Mouse (Mus musculus): ENCODE results near the gene Adipor2. TPM values are rescaled to one million over a fixed set of nuclear protein-coding genes. Genes with fewer than 3 reads are reported as not detected.
A peak's percentile ranks its signal among the peaks of the same experiment; 100 is the strongest.

The Adipor2 gene
- polyA plus RNA-seq, 1 experiment from 2014 or later, result 45.0 TPM

DNA sequence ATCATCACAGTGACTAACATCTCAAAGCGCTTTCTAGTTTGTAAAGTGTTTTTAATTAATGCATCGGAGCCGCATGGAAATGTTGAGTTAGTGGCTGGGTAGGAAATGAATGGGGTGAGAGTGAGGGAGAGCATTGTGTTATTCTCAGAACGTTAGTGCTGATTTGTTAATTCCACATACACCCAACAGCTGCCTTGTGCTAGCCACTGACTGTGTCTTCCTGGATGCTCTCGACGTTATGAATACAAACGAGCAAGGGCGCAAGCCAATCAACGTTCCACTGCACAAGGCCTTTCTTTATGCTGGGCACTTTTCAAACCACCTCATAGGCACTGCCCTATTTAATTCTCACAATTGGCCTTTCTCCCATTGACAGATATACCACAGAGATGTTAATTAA, 98.8 kb downstream of the Adipor2 start:
- Histone ChIP-seq H3K4me3 (replicated peaks) (no peak overlapping the region), H3K4me2 (no peak overlapping the region), H3K27me3 (peaks cover 6% of the 10 kb centered on the region; the same call in 1 of the 2 replicates), H3K9ac (no peak overlapping the region), H3K36me3 (no peaks in the 10 kb centered on the region), H3K9me3 (replicated peaks) (no peaks in the 10 kb centered on the region), H3K4me1 (0 out of 2 replicates have a peak, but pooled peaks cover 2% of the 10 kb centered on the region), H3K27ac (no peak overlapping the region)
- no peak for ATAC-seq (replicated peaks; ENCODE audit: low FRiP score)
- WGBS, result 83% methylated on average over 9 of the region's 9 CpGs

DNA sequence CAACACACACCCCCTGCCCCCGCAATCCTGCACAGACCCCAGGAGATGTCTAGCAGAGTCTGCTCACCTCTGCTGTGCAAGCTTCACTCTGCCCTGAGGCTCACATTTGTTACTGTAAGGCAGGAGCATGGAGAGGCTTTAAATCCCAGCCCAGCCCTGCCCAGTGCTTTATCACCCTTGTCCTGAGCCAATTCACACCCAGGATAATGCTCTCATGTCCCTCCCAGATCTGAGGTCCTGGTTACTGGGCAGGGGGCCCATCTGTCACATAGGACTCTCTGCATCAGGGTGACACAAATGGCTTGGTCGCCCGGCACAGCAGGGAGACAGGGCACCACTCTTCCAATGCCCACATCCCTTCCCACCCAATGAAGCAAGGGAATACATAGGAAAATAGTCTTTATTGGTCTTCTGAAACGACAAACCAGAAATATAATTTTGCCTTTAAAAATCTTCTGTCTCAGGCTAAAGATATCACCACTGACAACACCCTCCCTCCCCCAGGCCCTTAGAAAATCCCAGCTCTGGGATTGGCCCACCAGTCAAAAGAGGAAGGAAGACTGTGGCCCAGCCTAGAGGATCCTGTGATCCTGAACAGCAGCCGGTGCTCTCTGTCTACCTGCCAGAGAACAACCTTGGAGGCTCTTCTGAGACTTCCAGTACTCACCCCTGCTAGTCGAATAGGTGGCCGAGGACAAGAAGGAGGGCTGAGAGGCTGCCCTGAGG, 102.6 kb downstream of the Adipor2 start:
- no peak for ATAC-seq (replicated peaks; ENCODE audit: low FRiP score)
- H3K4me1 ChIP-seq, result peaks cover 6% of the 10 kb centered on the region
- H3K27me3 ChIP-seq, result no peaks in the 10 kb centered on the region
- no peak overlapping the region for H3K9ac ChIP-seq
- no peak overlapping the region for H3K27ac ChIP-seq
- H3K9me3 ChIP-seq (replicated peaks), result no peaks in the 10 kb centered on the region
- no peaks in the 10 kb centered on the region for H3K36me3 ChIP-seq
- H3K4me2 ChIP-seq, result no peak overlapping the region
- WGBS, result 42% methylated on average over 7 of the region's 7 CpGs
- no peak overlapping the region for H3K4me3 ChIP-seq (replicated peaks)

DNA sequence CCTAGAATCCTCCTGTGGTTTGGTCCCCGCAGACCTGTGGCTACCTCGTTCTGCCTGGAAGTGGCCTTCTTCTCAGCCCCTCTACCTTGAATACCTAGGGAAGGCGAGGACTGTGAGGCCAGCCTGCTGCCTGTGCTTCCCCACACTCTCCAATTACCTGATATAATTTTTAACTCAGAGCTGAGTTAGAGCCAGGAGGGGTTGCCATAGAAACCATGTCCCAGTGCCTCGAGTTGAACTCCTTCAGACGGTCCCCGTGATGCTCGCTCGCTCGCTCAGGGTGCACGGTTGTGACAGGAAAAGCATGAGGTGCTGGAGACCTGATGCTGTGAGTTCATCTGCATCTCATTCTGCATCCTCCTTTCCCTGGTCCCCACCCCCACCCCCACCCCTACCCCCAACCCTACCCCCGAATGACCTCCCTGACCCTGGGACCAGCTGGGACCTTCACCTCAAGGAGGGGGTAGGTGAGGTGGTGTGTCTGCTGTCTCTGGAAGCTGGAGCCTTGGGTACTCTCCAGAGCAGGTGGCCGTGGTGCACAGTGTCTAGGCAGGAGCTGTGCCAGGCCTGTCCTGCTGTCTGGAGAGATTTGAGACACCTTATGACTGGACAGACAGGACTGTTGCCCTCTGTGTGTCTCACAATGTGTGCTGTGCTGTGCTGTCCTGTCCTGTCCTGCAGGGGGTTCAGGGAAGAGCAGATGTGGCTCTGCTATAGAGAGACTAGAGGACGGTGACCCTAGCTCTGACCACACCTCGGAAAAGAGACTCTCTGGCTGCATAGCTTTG, 103.7 kb downstream of the Adipor2 start:
- Histone ChIP-seq H3K36me3 (no peaks in the 10 kb centered on the region), H3K4me3 (replicated peaks) (no peak overlapping the region), H3K9ac (no peak overlapping the region), H3K27ac (no peak overlapping the region), H3K9me3 (replicated peaks) (no peaks in the 10 kb centered on the region), H3K4me1 (peaks cover 6% of the 10 kb centered on the region), H3K4me2 (no peak overlapping the region), H3K27me3 (no peaks in the 10 kb centered on the region)
- 53% methylated on average over 14 of the region's 14 CpGs for WGBS
- peak; percentile 52 for ATAC-seq (replicated peaks; ENCODE audit: low FRiP score)

DNA sequence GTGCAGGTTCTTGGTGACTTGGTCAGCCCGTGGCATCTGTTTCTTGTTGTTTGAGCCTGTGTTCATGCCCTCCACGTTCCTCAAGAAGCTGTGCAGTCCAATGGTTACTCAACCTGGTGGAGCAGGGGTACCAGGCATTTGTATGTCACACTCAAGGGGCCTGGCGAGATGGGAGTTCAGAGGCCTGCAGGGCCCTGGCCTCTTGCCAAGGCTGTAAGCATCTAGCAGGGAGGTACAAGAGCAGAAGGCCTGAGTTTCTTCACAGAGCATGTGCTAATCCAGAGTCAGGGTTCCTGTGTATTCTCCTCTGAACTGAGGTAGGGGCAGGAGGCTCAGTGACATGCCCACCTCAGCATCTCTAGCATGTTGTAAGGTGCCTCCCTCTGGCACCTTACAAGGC, 104.4 kb downstream of the Adipor2 start:
- Histone ChIP-seq H3K4me2 (no peak overlapping the region), H3K9ac (no peak overlapping the region), H3K4me1 (peaks cover 6% of the 10 kb centered on the region), H3K36me3 (no peaks in the 10 kb centered on the region), H3K9me3 (replicated peaks) (no peaks in the 10 kb centered on the region), H3K4me3 (replicated peaks) (no peak overlapping the region), H3K27me3 (no peaks in the 10 kb centered on the region), H3K27ac (no peak overlapping the region)
- ATAC-seq (replicated peaks; ENCODE audit: low FRiP score), result no peak
- WGBS, result 67% methylated on average over 3 of the region's 3 CpGs

DNA sequence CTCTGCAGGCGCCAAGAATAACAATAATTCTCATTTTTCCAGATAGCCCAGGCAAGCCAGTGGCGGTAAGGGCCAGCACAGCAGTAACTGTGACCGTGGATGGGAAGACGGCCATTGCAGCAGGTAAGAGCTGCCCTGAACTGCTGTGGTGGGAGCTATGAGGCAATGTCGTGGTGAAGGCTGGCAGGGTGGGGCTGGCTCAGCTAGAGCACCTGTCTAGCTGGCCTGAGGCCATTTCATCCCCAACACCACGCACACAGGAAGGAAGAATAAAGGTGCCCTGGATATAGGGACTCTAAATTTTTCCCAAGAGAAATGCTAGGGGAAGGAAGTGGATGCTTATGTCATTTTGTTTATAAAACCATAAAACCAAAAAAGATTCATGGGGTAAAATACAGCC, 105.1 kb downstream of the Adipor2 start:
- Histone ChIP-seq H3K4me2 (no peak overlapping the region), H3K36me3 (no peaks in the 10 kb centered on the region), H3K27me3 (no peaks in the 10 kb centered on the region), H3K9me3 (replicated peaks) (no peaks in the 10 kb centered on the region), H3K4me3 (replicated peaks) (no peak overlapping the region), H3K27ac (no peak overlapping the region), H3K4me1 (peaks cover 6% of the 10 kb centered on the region), H3K9ac (no peak overlapping the region)
- no peak for ATAC-seq (replicated peaks; ENCODE audit: low FRiP score)
- WGBS, result 82% methylated on average over 6 of the region's 6 CpGs

DNA sequence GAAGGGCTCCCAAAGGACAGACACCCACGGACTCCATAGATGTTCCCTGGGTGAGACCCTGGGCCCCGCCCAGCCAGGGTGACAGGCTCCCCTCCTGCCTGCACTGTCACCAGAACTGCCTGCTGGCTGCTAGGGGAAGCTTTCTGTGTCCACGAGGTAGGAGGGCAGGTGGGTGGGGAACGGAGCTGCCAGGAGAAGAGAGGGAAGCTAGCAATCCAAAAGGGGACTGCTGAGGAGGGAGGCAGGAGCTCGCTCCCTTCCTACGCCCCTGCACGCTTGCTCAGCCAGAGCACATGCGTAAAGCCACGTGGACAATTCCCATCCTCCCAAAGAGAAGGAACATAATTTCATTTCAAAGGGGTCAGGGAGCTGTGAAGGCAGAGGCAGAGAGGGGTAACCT, 107.3 kb downstream of the Adipor2 start:
- ATAC-seq (replicated peaks; ENCODE audit: low FRiP score), result no peak
- Histone ChIP-seq H3K4me3 (replicated peaks) (no peak overlapping the region), H3K4me2 (no peak overlapping the region), H3K9me3 (replicated peaks) (no peaks in the 10 kb centered on the region), H3K27ac (no peak overlapping the region), H3K9ac (no peak overlapping the region), H3K27me3 (no peaks in the 10 kb centered on the region), H3K4me1 (peaks cover 6% of the 10 kb centered on the region), H3K36me3 (no peaks in the 10 kb centered on the region)
- 55% methylated on average over 9 of the region's 9 CpGs for WGBS

DNA sequence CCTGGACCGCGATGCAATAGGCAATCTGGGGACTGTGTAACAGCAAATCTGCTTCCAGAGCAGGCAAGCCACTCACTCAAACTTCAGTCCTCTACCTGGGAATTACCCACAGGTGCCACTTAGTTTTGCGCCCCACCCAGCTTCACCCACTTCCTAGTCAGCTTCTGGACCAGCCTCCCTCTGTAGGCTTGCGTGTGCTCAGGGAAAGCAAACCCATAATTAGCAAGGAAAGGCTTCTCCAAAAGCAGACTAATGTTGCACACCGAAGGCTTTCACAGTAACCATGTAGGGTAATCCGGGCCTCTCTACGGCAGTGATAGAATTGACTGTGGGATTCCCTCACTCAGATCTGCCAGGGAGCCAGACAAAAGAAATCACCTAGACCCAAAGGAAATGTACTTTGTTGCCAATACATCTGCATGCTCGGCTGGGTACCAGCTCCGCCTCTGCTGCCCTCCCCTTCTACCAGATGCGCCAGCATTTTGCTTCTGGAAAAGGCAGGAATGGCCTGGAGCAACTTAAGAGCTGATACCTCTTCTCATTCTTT, 109.6 kb downstream of the Adipor2 start:
- no peaks in the 10 kb centered on the region for H3K36me3 ChIP-seq
- H3K27me3 ChIP-seq, result no peaks in the 10 kb centered on the region
- H3K4me3 ChIP-seq (replicated peaks), result no peak overlapping the region
- no peaks in the 10 kb centered on the region; the same call in 1 of the 2 replicates for H3K4me1 ChIP-seq
- ATAC-seq (replicated peaks; ENCODE audit: low FRiP score), result no peak
- WGBS, result 59% methylated on average over 10 of the region's 10 CpGs
- H3K4me2 ChIP-seq, result no peak overlapping the region
- H3K9me3 ChIP-seq (replicated peaks), result no peaks in the 10 kb centered on the region
- no peak overlapping the region for H3K9ac ChIP-seq
- no peak overlapping the region for H3K27ac ChIP-seq

DNA sequence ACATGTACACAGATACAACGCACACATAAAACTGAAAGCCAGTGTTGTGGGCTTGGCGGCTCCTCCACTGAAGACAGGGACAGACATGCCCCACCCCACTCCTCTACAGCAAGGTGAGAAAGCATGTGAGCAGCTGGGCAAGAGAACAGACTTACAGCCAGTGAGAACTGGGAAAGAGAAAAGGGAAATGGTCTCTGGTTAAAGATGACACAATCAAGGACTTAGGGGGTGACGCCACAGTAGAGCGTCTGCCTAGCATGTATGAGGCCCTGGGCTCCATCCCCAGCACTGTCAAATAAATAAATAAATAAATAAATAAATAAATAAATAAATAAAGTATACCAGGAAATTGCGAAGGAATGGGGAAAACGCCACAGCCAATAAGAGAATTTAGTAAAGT, 114.2 kb downstream of the Adipor2 start:
- H3K9ac ChIP-seq, result no peak overlapping the region
- H3K4me2 ChIP-seq, result no peak overlapping the region
- no peak overlapping the region for H3K4me3 ChIP-seq (replicated peaks)
- 85% methylated on average over 6 of the region's 6 CpGs for WGBS
- H3K4me1 ChIP-seq, result no peaks in the 10 kb centered on the region
- no peak for ATAC-seq (replicated peaks; ENCODE audit: low FRiP score)
- H3K9me3 ChIP-seq (replicated peaks), result no peaks in the 10 kb centered on the region
- H3K27me3 ChIP-seq, result no peaks in the 10 kb centered on the region
- H3K27ac ChIP-seq, result no peak overlapping the region
- no peaks in the 10 kb centered on the region for H3K36me3 ChIP-seq

Other genes starting within 250 kb of the Adipor2 start
- 7.3 and 8.3 TPM in 2 replicates for gene Dcp1b, start 242.5 kb downstream of the Adipor2 start, polyA plus RNA-seq (2015; fragmentation: Nextera tagmentation; extraction: Ambion mirVana)
- 2.1 and 2.7 TPM in 2 replicates for gene Cacna1c, start 221.3 kb downstream of the Adipor2 start, polyA plus RNA-seq (2015; fragmentation: Nextera tagmentation; extraction: Ambion mirVana)
- 0.08 and 0.17 TPM in 2 replicates for gene Cacna2d4, start 181.2 kb downstream of the Adipor2 start, polyA plus RNA-seq (2015; fragmentation: Nextera tagmentation; extraction: Ambion mirVana)
- gene Lrtm2, start 86.9 kb downstream of the Adipor2 start, polyA plus RNA-seq (2015; fragmentation: Nextera tagmentation; extraction: Ambion mirVana), result 0.14 and 0.26 TPM in 2 replicates
- gene Fbxl14, start 62.0 kb upstream of the Adipor2 start, polyA plus RNA-seq (2015; fragmentation: Nextera tagmentation; extraction: Ambion mirVana), result 5.0 and 6.1 TPM in 2 replicates
- gene Wnt5b, start 126.6 kb upstream of the Adipor2 start, polyA plus RNA-seq (2015; fragmentation: Nextera tagmentation; extraction: Ambion mirVana), result 9.1 and 11.5 TPM in 2 replicates

All from kidney, embryonic 15.5 days (tissue).